Mouse (Mus musculus) embryonic fibroblast, embryonic 13.5 days (primary cell): ENCODE results near the gene Trappc2l.

Source experiments
- CTCF ChIP-seq: IDR thresholded peaks from 2 replicates; pipeline ENCODE4 v1.5.1; 2011; ENCODE audit warnings: mild to moderate bottlenecking, control low read depth, low read length, moderate library complexity, borderline replicate concordance; ENCODE audit not compliant: insufficient read depth
- POLR2A ChIP-seq: IDR thresholded peaks from 2 replicates; pipeline ENCODE4 v1.6.1; 2011; ENCODE audit warnings: low read depth, mild to moderate bottlenecking, control low read depth, low read length, moderate library complexity

DNA sequence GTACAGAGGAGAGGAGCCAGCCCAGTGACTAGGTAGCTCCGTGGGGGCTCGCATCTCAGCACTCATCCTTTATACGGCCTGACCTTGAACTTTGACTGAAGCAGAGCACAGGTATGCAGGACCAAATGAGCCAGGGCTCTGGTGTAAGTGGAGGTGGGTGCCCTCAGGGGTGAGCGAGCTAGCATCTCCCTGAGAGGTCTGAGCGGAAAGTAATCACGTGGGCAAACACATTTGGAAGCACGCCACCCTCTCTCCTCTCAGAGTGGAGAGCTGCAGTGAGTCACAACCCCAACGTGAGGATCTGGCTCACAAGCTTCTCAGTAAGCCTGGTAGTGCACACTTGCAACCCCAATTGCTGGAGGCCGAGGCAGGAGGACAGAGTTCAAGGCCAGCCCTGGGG lies 30.6 kb downstream of the Trappc2l start:
- no peak for TF ChIP-seq POLR2A
- no peak for TF ChIP-seq CTCF
